ENCODE assay signal across 13 mouse cellular contexts in genomic region chr17:24638214-24638613, GRCm38 (mm10). TPM values are rescaled to one million over a fixed set of nuclear protein-coding genes. Genes with fewer than 3 reads are reported as not detected.
DNase-seq lines count a peak whose midpoint lies in the region; ATAC-seq and TF ChIP-seq lines count a peak whose summit lies in the region.
"Had no signal": no experiment of that assay in that cellular context is flagged by ENCODE, and none has a peak within 500 bp of the region (broad histone marks: within the 10 kb centered on the region; RNA-seq: fewer than 3 reads in every experiment).

No protein-coding gene starts in this region.

- peak; percentile 97 for DNase-seq in heart, adult 11 months
- no peak for DNase-seq in heart, postnatal 25 days (ENCODE audit: low spot score)
- DNase-seq in testis, postnatal 14 days (ENCODE audit: low spot score), result no peak
- no peak for DNase-seq in limb, embryonic 14.5 days (ENCODE audit: low spot score)
- no peak for DNase-seq in midbrain, embryonic 14.5 days
- no peak for DNase-seq in ovary, postnatal 14 days (ENCODE audit: low spot score)
- DNase-seq in embryo, embryonic 10.5 days (ENCODE audit: low spot score), result no peak
- DNase-seq: B cell, adult 2 months; spleen, adult 18-20 months had no signal

- H3K36me3 ChIP-seq in testis, adult 2 months (ENCODE audit: control insufficient read depth, insufficient read depth, low read length), result no peaks in the 10 kb centered on the region
- H3K36me3 ChIP-seq in limb, embryonic 14.5 days (ENCODE audit: control insufficient read depth, insufficient read depth, low read length), result peaks cover 37% of the 10 kb centered on the region
- H3K36me3 ChIP-seq in midbrain, embryonic 14.5 days (ENCODE audit: control insufficient read depth, insufficient read depth, low read length), result peaks cover 6% of the 10 kb centered on the region; the same call in 1 of the 2 replicates

- 87% methylated on average over 4 of the region's 4 CpGs for WGBS in limb, embryonic 14.5 days
- WGBS in midbrain, embryonic 14.5 days, result 88% methylated on average over 4 of the region's 4 CpGs

- H3K9ac ChIP-seq in limb, embryonic 14.5 days (ENCODE audit: low read depth, low read length, severe bottlenecking), result no peak overlapping the region
- no peak overlapping the region for H3K9ac ChIP-seq in midbrain, embryonic 14.5 days (replicated peaks; ENCODE audit: low read length)
- H3K9ac ChIP-seq: hindbrain, embryonic 12.5 days had no signal

- no peak overlapping the region for H3K4me2 ChIP-seq in limb, embryonic 14.5 days (replicated peaks; ENCODE audit: low read depth, low read length, severe bottlenecking)
- no peak overlapping the region for H3K4me2 ChIP-seq in midbrain, embryonic 14.5 days (ENCODE audit: low read length)
- H3K4me2 ChIP-seq: hindbrain, embryonic 12.5 days had no signal

- H3K4me3 ChIP-seq in testis, adult 2 months (ENCODE audit: control insufficient read depth, low read depth, low read length), result no peak overlapping the region
- no peak overlapping the region for H3K4me3 ChIP-seq in limb, embryonic 14.5 days (replicated peaks; ENCODE audit: low read length)
- no peak overlapping the region for H3K4me3 ChIP-seq in midbrain, embryonic 14.5 days (replicated peaks; ENCODE audit: low read depth, low read length)
- H3K4me3 ChIP-seq: hindbrain, embryonic 12.5 days had no signal

- H3K4me1 ChIP-seq in testis, adult 2 months (ENCODE audit: control insufficient read depth, insufficient read depth, low read length), result peaks cover 9% of the 10 kb centered on the region
- peaks cover 30% of the 10 kb centered on the region for H3K4me1 ChIP-seq in limb, embryonic 14.5 days (ENCODE audit: control insufficient read depth, insufficient read depth, low read length)
- peaks cover under 1% of the 10 kb centered on the region; the same call in 1 of the 2 replicates for H3K4me1 ChIP-seq in midbrain, embryonic 14.5 days (ENCODE audit: control insufficient read depth, insufficient read depth, low read length)

- intact Hi-C loops in heart, postnatal 25 days (cut with DNase I), result no loop called here

- TF ChIP-seq POLR2A in testis, adult 2 months (IDR thresholded peaks at IDR 0.05; ENCODE audit: control insufficient read depth, low read depth, low read length), result no peak
- no peak for TF ChIP-seq POLR2A in limb, embryonic 14.5 days (IDR thresholded peaks at IDR 0.05; ENCODE audit: borderline replicate concordance, extremely low read depth, insufficient read depth, insufficient read length)

- ATAC-seq in limb, embryonic 14.5 days (ENCODE audit: low FRiP score, low read depth), result no peak
- ATAC-seq in midbrain, embryonic 14.5 days (ENCODE audit: low FRiP score, low TSS enrichment), result no peak
- ATAC-seq: midbrain, embryonic 16.5 days had no signal

- no peak for TF ChIP-seq CTCF in testis, adult 2 months (IDR thresholded peaks at IDR 0.05; ENCODE audit: control insufficient read depth, insufficient read depth, insufficient replicate concordance, low read depth, low read length)

- H3K27me3 ChIP-seq in testis, adult 2 months (ENCODE audit: control insufficient read depth, insufficient read depth, low read length), result no peaks in the 10 kb centered on the region
- no peaks in the 10 kb centered on the region for H3K27me3 ChIP-seq in limb, embryonic 14.5 days (ENCODE audit: control insufficient read depth, insufficient read depth, low read length)
- no peaks in the 10 kb centered on the region for H3K27me3 ChIP-seq in midbrain, embryonic 14.5 days (ENCODE audit: control insufficient read depth, insufficient read depth, low read length)
- H3K27me3 ChIP-seq: hindbrain, embryonic 12.5 days had no signal

- peak overlapping the region; percentile 7; the same call in 1 of the 2 replicates for H3K27ac ChIP-seq in testis, adult 2 months (ENCODE audit: control insufficient read depth, insufficient read depth, low read depth, low read length)
- H3K27ac ChIP-seq in limb, embryonic 14.5 days (replicated peaks; ENCODE audit: low read depth, low read length), result peak overlapping the region; percentile 94
- no peak overlapping the region for H3K27ac ChIP-seq in midbrain, embryonic 14.5 days (replicated peaks; ENCODE audit: low read depth, low read length)
- H3K27ac ChIP-seq: hindbrain, embryonic 12.5 days had no signal

- H3K9me3 ChIP-seq in limb, embryonic 14.5 days (ENCODE audit: control insufficient read depth, low read length), result no peaks in the 10 kb centered on the region
- no peaks in the 10 kb centered on the region for H3K9me3 ChIP-seq in midbrain, embryonic 14.5 days (ENCODE audit: control insufficient read depth, low read length)
- H3K9me3 ChIP-seq: hindbrain, embryonic 12.5 days had no signal

RNA-seq across cellular contexts. Expression of gene Nthl1, which starts 5.7 kb away (rescaled TPM):
- total RNA-seq in heart, postnatal 25 days (2021), result 1 to 10 TPM; 2.8 to 3.4 TPM
- polyA plus RNA-seq in testis, adult 2 months (2012; rRNA removed), result 3.2 and 3.7 TPM in 2 replicates
- 28.5 and 30.0 TPM in 2 replicates for polyA plus RNA-seq in limb, embryonic 14.5 days (2012; rRNA removed)
- 17.8 and 21.5 TPM in 2 replicates for polyA plus RNA-seq in limb, embryonic 14.5 days (2014; fragmentation: Nextera tagmentation; extraction: Ambion mirVana)
- polyA plus RNA-seq in midbrain, embryonic 14.5 days (2014; fragmentation: Nextera tagmentation; extraction: Ambion mirVana), result 6.5 and 8.9 TPM in 2 replicates

RNA-seq across cellular contexts. Expression of gene Tsc2, which starts 5.8 kb away (rescaled TPM):
- total RNA-seq in heart, postnatal 25 days (2021), result 100 to 1,000 TPM in 1 of 2 experiments, 10 to 100 TPM in 1; 93.9 to 101 TPM
- 37.8 and 41.6 TPM in 2 replicates for polyA plus RNA-seq in testis, adult 2 months (2012; rRNA removed)
- 162 and 199 TPM in 2 replicates for polyA plus RNA-seq in limb, embryonic 14.5 days (2012; rRNA removed)
- 62.9 and 70.6 TPM in 2 replicates for polyA plus RNA-seq in limb, embryonic 14.5 days (2014; fragmentation: Nextera tagmentation; extraction: Ambion mirVana)
- polyA plus RNA-seq in midbrain, embryonic 14.5 days (2014; fragmentation: Nextera tagmentation; extraction: Ambion mirVana), result 79.5 and 89.5 TPM in 2 replicates

RNA-seq across cellular contexts. Expression of gene Slc9a3r2, which starts 11.9 kb away (rescaled TPM):
- total RNA-seq in heart, postnatal 25 days (2021), result 100 to 1,000 TPM in 1 of 2 experiments, 10 to 100 TPM in 1; 96.0 to 135 TPM
- 3.3 and 3.9 TPM in 2 replicates for polyA plus RNA-seq in testis, adult 2 months (2012; rRNA removed)
- 56.2 and 65.0 TPM in 2 replicates for polyA plus RNA-seq in limb, embryonic 14.5 days (2012; rRNA removed)
- 60.1 and 71.5 TPM in 2 replicates for polyA plus RNA-seq in limb, embryonic 14.5 days (2014; fragmentation: Nextera tagmentation; extraction: Ambion mirVana)
- polyA plus RNA-seq in midbrain, embryonic 14.5 days (2014; fragmentation: Nextera tagmentation; extraction: Ambion mirVana), result 36.7 and 39.2 TPM in 2 replicates

RNA-seq across cellular contexts. Expression of gene Npw, which starts 20.0 kb away (rescaled TPM):
- total RNA-seq in heart, postnatal 25 days (2021), result not detected
- 0.19 TPM in 1 of 2 replicates, not detected in the other for polyA plus RNA-seq in testis, adult 2 months (2012; rRNA removed)
- 0.47 and 0.58 TPM in 2 replicates for polyA plus RNA-seq in limb, embryonic 14.5 days (2012; rRNA removed)
- polyA plus RNA-seq in limb, embryonic 14.5 days (2014; fragmentation: Nextera tagmentation; extraction: Ambion mirVana), result 0.33 and 0.41 TPM in 2 replicates
- polyA plus RNA-seq in midbrain, embryonic 14.5 days (2014; fragmentation: Nextera tagmentation; extraction: Ambion mirVana), result not detected in 2 replicates
- total RNA-seq: adrenal gland, adult 18-20 months had no signal
- polyA plus RNA-seq: hindbrain, embryonic 12.5 days had no signal

RNA-seq across cellular contexts. Expression of gene Zfp598, which starts 31.3 kb away (rescaled TPM):
- 10 to 100 TPM; 17.5 to 17.9 TPM for total RNA-seq in heart, postnatal 25 days (2021)
- 45.4 and 50.0 TPM in 2 replicates for polyA plus RNA-seq in testis, adult 2 months (2012; rRNA removed)
- 91.4 and 112 TPM in 2 replicates for polyA plus RNA-seq in limb, embryonic 14.5 days (2012; rRNA removed)
- 29.9 and 31.8 TPM in 2 replicates for polyA plus RNA-seq in limb, embryonic 14.5 days (2014; fragmentation: Nextera tagmentation; extraction: Ambion mirVana)
- polyA plus RNA-seq in midbrain, embryonic 14.5 days (2014; fragmentation: Nextera tagmentation; extraction: Ambion mirVana), result 22.8 and 24.5 TPM in 2 replicates
